Comparison of ENCODE assay signal across 1 mouse cellular context in genomic region chr10:42760999-42761900, GRCm38 (mm10).
TF ChIP-seq lines count a peak whose summit lies in the region.

Gene Sec63, plus strand, starts transcription at chr10:42761496.

TF ChIP-seq in MEL, 35 proteins besides CTCF, POLR2A, EP300 and RAD21 (continued from another document):
- TF ChIP-seq RCOR1 (IDR thresholded peaks at IDR 0.05; ENCODE audit: low read depth, low read length) = no peak
- peak; percentile 50; the same call in 1 of the 2 replicates for TF ChIP-seq POLR2AphosphoS5 (IDR thresholded peaks at IDR 0.05; ENCODE audit: borderline replicate concordance, low read depth, low read length)
- no peak for TF ChIP-seq MYB (IDR thresholded peaks at IDR 0.05; ENCODE audit: low read depth, low read length)
